ENCODE assay signal across 16 mouse cellular contexts in the genomic region with DNA sequence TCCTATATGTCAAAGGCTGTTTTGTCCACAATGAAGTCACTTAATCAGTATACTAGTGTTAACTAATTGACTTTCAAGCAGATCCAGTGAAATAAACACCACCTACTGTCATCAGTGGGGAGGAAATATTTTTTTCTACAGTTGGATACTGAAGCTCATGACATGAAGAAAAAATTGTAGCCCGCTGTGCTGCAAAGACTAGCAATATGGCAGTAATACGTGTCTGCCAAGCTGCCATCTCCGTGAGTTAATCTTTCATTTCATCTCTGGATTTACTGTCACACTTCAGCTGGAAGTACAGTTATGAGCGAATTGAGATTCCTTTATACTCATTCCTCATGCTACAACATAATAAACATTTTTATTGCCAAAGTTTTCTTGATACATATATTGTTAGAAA.
"Had no signal": no experiment of that assay in that cellular context is flagged by ENCODE, and none has a peak within 500 bp of the region (broad histone marks: within the 10 kb centered on the region; RNA-seq: fewer than 3 reads in every experiment).

No protein-coding gene starts in this region.

- H3K9me3 ChIP-seq: lung, embryonic 15.5 days; megakaryocyte, embryonic 14.5 days; midbrain, embryonic 13.5 days; midbrain, embryonic 15.5 days; neural tube, embryonic 12.5 days; stomach, embryonic 15.5 days had no signal

- H3K36me3 ChIP-seq: lung, embryonic 15.5 days; midbrain, embryonic 13.5 days; midbrain, embryonic 15.5 days; neural tube, embryonic 12.5 days; stomach, embryonic 15.5 days had no signal

- H3K27ac ChIP-seq: lung, embryonic 15.5 days; macrophage; midbrain, embryonic 13.5 days; midbrain, embryonic 15.5 days; neural tube, embryonic 12.5 days; stomach, embryonic 15.5 days; stomach, postnatal 0 days had no signal

- DNase-seq: lung, postnatal 14 days; lung, postnatal 36 days; right cerebral cortex, postnatal 14 days; thymus, adult 2 months; thymus, postnatal 25 days; thymus, postnatal 4 days had no signal

- H3K4me2 ChIP-seq: lung, embryonic 15.5 days; midbrain, embryonic 11.5 days; midbrain, embryonic 13.5 days; midbrain, embryonic 15.5 days; neural tube, embryonic 12.5 days; stomach, embryonic 15.5 days had no signal

- H3K4me1 ChIP-seq: lung, embryonic 15.5 days; megakaryocyte, embryonic 14.5 days; midbrain, embryonic 13.5 days; midbrain, embryonic 15.5 days; neural tube, embryonic 12.5 days; stomach, embryonic 15.5 days had no signal

- H3K27me3 ChIP-seq: lung, embryonic 15.5 days; megakaryocyte, embryonic 14.5 days; midbrain, embryonic 13.5 days; midbrain, embryonic 15.5 days; neural tube, embryonic 12.5 days; stomach, embryonic 15.5 days had no signal

- H3K9ac ChIP-seq: lung, embryonic 15.5 days; midbrain, embryonic 13.5 days; midbrain, embryonic 15.5 days; neural tube, embryonic 12.5 days; stomach, embryonic 15.5 days had no signal

- H3K4me3 ChIP-seq: lung, embryonic 15.5 days; megakaryocyte, embryonic 14.5 days; midbrain, embryonic 13.5 days; midbrain, embryonic 15.5 days; neural tube, embryonic 12.5 days; stomach, embryonic 15.5 days had no signal

- ATAC-seq: lung, postnatal 0 days; midbrain, embryonic 13.5 days; midbrain, embryonic 15.5 days had no signal
